Mouse (Mus musculus): ENCODE results near the gene Eci1.

DNA sequence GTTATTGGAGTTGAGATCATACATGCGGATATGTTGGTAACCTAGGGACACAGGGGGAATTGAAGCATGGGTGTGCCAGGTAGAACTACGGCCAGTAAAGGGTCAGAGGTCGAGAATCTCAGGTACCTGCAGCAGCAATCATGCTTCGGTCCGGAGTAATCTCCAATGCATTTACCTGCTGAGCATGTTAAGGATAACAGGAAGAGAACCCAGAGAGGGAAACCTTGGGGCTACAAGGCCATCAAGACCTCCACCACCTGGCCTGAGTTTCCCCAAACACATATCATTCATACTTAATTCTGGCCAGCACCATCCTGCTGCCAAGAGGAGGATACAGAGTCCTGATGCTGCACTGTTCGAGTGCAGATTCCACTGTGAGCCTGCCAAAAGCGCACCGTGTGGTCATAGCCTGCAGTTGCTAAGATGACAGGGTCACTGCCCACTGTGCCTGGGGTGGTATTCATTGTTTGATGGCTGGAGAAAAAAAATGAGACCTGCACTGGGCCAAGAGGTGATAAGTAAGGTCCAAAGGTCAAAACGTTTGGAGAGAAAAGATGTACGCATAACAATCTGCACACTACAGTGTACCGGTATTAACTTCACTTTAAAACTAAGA is 51.7 kb downstream of the Eci1 start:
- TF ChIP-seq POLR2A (IDR thresholded peaks at IDR 0.05; ENCODE audit: extremely low read depth, insufficient read depth, low read length) (no peak), CTCF (IDR thresholded peaks at IDR 0.05; ENCODE audit: extremely low read depth, insufficient read depth, low read length) (no peak)

Measured in cortical plate, adult 2 months (tissue).